Mouse (Mus musculus) brain, embryonic 14.5 days (tissue): ENCODE measurements around the gene Tbc1d14. TPM values are rescaled to one million over a fixed set of nuclear protein-coding genes. Genes with fewer than 3 reads are reported as not detected.

Experiments used
- DNase-seq: peaks from one replicate; pipeline ENCODE4 v3.0.0-alpha.2; 2011; ENCODE audit warnings: low read depth
- CTCF ChIP-seq: fragments of 200-500 bp; IDR thresholded peaks from 2 replicates; pipeline ENCODE4 v1.5.1; 2012; ENCODE audit warnings: inconsistent platforms, mild to moderate bottlenecking, moderate library complexity, borderline replicate concordance; ENCODE audit not compliant: insufficient read depth, insufficient read length; ENCODE audit errors: extremely low read depth
- POLR2A ChIP-seq: fragments of 200-500 bp; IDR thresholded peaks from 2 replicates; pipeline ENCODE4 v1.6.1; 2012; ENCODE audit warnings: mild to moderate bottlenecking, inconsistent platforms, borderline replicate concordance; ENCODE audit not compliant: poor library complexity, insufficient read depth, insufficient read length, severe bottlenecking; ENCODE audit errors: extremely low read depth
- polyA plus RNA-seq: library from polyadenylated mRNA; depleted of rRNA; stranded (reverse); fragments of >200 nt; gene quantifications from 2 replicates; pipeline ENCODE4 v1.2.3, GENCODE M21; 2012

The Tbc1d14 gene
- polyA plus RNA-seq, 1 experiment = 90.2 TPM

DNA sequence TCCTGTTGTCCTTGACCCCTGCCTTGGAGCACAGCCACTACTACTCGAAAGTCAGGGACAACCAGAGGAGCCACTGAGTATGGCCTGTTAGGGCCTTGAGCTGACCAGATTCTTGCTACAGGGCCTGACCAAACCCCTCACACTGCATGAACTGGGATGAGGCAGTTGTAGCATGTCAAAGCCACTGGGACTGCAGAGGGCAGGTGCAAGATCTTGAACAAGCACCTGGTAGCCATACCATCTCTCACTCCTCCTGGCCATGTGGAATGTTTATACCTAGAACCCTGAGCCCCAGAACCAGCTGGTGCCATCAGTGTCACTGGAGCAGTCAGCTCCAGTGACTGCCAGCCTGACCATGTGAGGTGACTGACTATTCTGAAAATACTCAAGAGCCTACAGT is 5.8 kb upstream of the Tbc1d14 start:
- DNase-seq = no peak
- TF ChIP-seq POLR2A (no peak), CTCF (no peak)

- TF ChIP-seq POLR2A (no peak), CTCF (peak; percentile 19; the same call in 1 of the 2 replicates)
- peak; percentile 20 for DNase-seq
Observed at GRCm38 (mm10) chr5:36597653-36598052, 4.6 kb upstream of the Tbc1d14 start.

- no peak for DNase-seq
- TF ChIP-seq POLR2A (no peak), CTCF (no peak)
Observed at GRCm38 (mm10) chr5:36596225-36596624, 3.1 kb upstream of the Tbc1d14 start.

- TF ChIP-seq CTCF (no peak), POLR2A (no peak)
Observed at GRCm38 (mm10) chr5:36595115-36595514, 2.0 kb upstream of the Tbc1d14 start.

GRCm38 (mm10) chr5:36594344-36594743 is 1.3 kb upstream of the Tbc1d14 start:
- DNase-seq = no peak
- TF ChIP-seq CTCF = no peak
- TF ChIP-seq POLR2A = no peak

More at GRCm38 (mm10) chr5:36595115-36595514, 2.0 kb upstream of the Tbc1d14 start:
- no peak for DNase-seq

GRCm38 (mm10) chr5:36590499-36590920 is 2.6 kb downstream of the Tbc1d14 start:
- no peak for DNase-seq
- TF ChIP-seq POLR2A (no peak), CTCF (no peak)

GRCm38 (mm10) chr5:36584299-36584698 is 8.8 kb downstream of the Tbc1d14 start:
- DNase-seq = no peak
- TF ChIP-seq CTCF (no peak), POLR2A (no peak)

DNA sequence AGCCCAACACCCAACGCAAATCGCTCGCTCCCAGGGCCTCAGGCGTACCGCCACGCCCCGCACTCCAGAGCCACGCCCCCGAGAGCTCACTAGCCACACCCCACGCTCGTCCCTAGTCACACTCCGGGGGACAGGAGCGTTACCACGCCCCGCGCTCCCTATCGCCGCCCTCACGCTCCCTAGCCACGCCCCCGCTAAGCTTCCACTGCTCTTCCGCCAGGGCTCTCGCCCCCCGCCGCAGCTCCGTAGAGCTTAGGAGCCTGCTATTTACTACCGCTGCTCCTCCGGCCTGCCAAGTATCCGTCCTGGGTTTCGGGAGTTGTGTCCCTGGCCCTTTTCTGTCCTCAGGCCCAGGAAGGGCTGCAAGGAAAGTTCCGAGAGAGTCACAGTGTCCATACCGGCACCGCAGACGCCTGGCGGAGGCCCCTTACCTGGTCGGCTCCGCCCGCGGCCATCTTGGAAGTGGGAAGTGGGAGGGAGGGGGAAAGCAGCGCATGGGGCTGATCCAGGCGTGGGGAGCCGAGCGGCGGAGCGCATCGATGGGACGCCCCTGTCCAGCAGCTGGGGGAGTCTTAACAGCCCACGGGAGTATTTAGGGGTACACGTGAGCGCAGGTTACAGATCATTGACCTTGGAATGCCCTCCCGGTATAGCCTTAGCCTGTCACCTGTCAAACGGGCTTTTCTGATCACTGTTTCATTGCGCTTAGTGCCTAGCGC is 11.0 kb downstream of the Tbc1d14 start:
- peak; percentile 100 for DNase-seq
- TF ChIP-seq POLR2A (peak; percentile 72; the same call in 1 of the 2 replicates), CTCF (0 out of 2 replicates have a peak, but pooled peaks have one; percentile 3)

- no peak for TF ChIP-seq CTCF
- TF ChIP-seq POLR2A = no peak
- DNase-seq = no peak
Observed at GRCm38 (mm10) chr5:36581259-36581923, 11.7 kb downstream of the Tbc1d14 start.

DNA sequence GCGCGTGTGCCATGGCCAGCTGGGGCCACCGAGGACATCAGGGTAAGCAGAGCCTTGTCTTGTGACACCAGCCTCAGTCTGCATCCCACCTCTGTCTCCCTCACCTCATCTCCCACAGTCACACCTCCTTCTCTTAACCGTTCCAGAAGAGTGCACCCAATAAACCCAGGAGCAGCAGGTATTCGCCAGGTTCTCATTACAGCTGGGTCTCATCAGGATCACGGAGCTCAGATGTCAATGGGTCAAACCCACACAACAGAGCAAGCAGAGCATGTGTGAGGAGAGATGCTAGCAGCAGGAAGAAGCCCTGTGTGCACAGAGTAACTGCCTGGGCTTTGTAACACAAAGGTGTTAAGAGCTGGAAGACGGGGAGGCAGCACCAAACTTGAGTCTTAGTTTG is 13.1 kb downstream of the Tbc1d14 start:
- TF ChIP-seq CTCF = no peak
- TF ChIP-seq POLR2A = no peak
- DNase-seq = no peak

DNA sequence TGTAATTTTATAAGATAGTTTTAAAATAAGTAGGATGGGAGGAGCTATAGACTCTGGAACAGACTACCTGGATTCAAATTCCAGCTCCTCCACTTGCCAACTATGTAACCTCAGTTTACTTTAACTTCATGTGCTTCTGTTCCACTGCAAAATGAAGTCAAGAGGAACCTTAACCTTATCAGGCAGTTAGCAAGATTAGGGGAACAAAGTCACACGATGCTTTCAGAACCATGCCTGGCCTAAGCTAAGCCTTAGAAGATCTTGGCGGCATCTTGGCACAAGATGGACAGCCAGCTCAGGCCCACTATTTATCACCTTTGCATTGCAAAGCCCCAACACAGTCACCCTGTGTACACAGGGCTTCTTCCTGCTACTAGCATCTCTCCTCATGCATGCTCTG is 14.1 kb downstream of the Tbc1d14 start:
- DNase-seq = no peak
- TF ChIP-seq POLR2A = no peak
- TF ChIP-seq CTCF = no peak

- no peak for DNase-seq
- TF ChIP-seq CTCF (no peak), POLR2A (no peak)
Observed at GRCm38 (mm10) chr5:36576457-36576856, 16.6 kb downstream of the Tbc1d14 start.

DNA sequence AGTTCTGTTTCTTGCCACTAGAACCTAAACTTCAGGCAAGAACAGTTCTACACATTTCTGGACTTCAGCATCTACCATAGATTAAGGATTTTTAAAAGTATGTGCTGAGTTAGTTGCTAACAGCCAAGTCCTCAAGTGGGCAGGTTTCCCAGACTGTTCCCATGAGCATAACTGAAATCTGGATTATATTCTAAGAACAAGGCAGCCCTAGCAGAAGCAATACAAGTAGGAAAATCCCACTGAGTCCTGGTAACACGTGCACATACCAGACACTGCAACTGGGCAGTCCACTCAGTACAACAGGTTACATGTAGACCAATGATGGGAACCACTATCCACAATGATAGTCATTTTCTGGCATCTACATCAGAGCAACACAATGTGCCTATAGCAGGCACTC is 17.3 kb downstream of the Tbc1d14 start:
- TF ChIP-seq POLR2A (no peak), CTCF (no peak)
- DNase-seq = no peak
